Mouse (Mus musculus): ENCODE data around the gene Ppp6r1.

DNA sequence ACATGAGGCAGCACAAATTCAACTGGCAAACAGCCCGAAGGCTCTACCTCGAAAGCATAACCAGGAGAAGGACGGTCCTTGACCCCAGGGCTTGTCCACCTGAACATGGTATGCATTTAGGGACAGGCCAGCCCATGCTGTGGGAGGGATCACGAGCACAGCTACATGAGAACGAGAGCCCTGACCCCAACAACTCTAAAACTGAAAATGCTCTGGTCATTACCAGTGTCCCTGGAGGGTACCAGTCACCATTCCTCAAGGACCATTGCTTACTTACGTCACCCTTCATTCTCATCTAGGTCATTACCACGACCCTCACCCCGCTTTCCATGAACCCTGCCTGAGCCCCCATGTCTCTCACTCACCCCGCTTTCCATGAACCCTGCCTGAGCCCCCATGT lies 10.3 kb upstream of the Ppp6r1 start:
- TF ChIP-seq CTCF (conservative IDR thresholded peaks at IDR 0.05; ENCODE audit: low read length) (no peak), POU5F1 (IDR thresholded peaks at IDR 0.05; ENCODE audit: borderline replicate concordance, low read length) (no peak), NANOG (IDR thresholded peaks at IDR 0.05; ENCODE audit: borderline replicate concordance, low read length) (no peak)

Measured in E14TG2a.4 (cell line).